Mouse (Mus musculus) ES-E14 (cell line): ENCODE data around the gene Bud31.
"Not testable (repeated sequence)": the region's sequence is repeated elsewhere in the genome, so short reads cannot be mapped to it uniquely, and the experiment has no call there.

Source experiments
- CHD2 ChIP-seq: IDR thresholded peaks from 2 replicates; pipeline ENCODE4 v1.6.1; 2014; ENCODE audit warnings: mild to moderate bottlenecking, low read depth, low read length, inconsistent platforms
- HCFC1 ChIP-seq: IDR thresholded peaks from 2 replicates; pipeline ENCODE4 v1.6.1; 2012; ENCODE audit warnings: low read length, inconsistent platforms, borderline replicate concordance; ENCODE audit not compliant: insufficient read depth
- MAFK ChIP-seq: IDR thresholded peaks from 2 replicates; pipeline ENCODE4 v1.6.1; 2014; ENCODE audit warnings: mild to moderate bottlenecking, low read depth, low read length, inconsistent platforms; ENCODE audit not compliant: insufficient read depth
- ZC3H11A ChIP-seq: IDR thresholded peaks from 2 replicates; pipeline ENCODE4 v1.6.1; 2012; ENCODE audit warnings: low read depth, mild to moderate bottlenecking, inconsistent platforms, low read length, borderline replicate concordance
- ZNF384 ChIP-seq: IDR thresholded peaks from 2 replicates; pipeline ENCODE4 v1.6.1; 2012; ENCODE audit warnings: low read depth, low read length, inconsistent platforms

- not testable (repeated sequence) for TF ChIP-seq ZC3H11A, ZNF384, CHD2, HCFC1, MAFK
Measured at GRCm38 (mm10) chr5:145129773-145130172, 10.4 kb upstream of the Bud31 start.
